Mouse (Mus musculus) limb, embryonic 12.5 days (tissue): ENCODE results near the gene Slc1a7. TPM values are rescaled to one million over a fixed set of nuclear protein-coding genes. Genes with fewer than 3 reads are reported as not detected.

Experiments used
- ATAC-seq: fragments of 200-750 bp; cut with Nextera tagmentation; 2 replicates; pipeline ENCODE4 v1.8.0; 2017; ENCODE audit warnings: low read depth, moderate TSS enrichment; ENCODE audit not compliant: insufficient number of reproducible peaks, insufficient read depth, low FRiP score, low TSS enrichment
- H3K27ac ChIP-seq: fragments of 300-500 bp; sonication (generic); 2 replicates; pipeline ENCODE4 v1.5.1; 2016; ENCODE audit warnings: mild to moderate bottlenecking, moderate library complexity
- H3K27me3 ChIP-seq: fragments of 300-500 bp; sonication (generic); 2 replicates; pipeline ENCODE4 v1.6.1; 2016; ENCODE audit warnings: mild to moderate bottlenecking, moderate library complexity
- H3K36me3 ChIP-seq: fragments of 300-500 bp; sonication (generic); 2 replicates; pipeline ENCODE4 v1.6.1; 2016; ENCODE audit warnings: mild to moderate bottlenecking, moderate library complexity
- H3K4me1 ChIP-seq: fragments of 300-500 bp; sonication (generic); replicated peaks from 2 replicates; pipeline ENCODE4 v1.6.1; 2016
- H3K4me2 ChIP-seq: fragments of 300-500 bp; sonication (generic); 2 replicates; pipeline ENCODE4 v1.6.1; 2016; ENCODE audit warnings: mild to moderate bottlenecking, moderate library complexity
- H3K4me3 ChIP-seq: fragments of 300-500 bp; sonication (generic); replicated peaks from 2 replicates; pipeline ENCODE4 v1.5.1; 2016; ENCODE audit warnings: mild to moderate bottlenecking
- H3K9ac ChIP-seq: fragments of 300-500 bp; sonication (generic); replicated peaks from 2 replicates; pipeline ENCODE4 v1.6.1; 2016; ENCODE audit warnings: mild to moderate bottlenecking, moderate library complexity
- H3K9me3 ChIP-seq: fragments of 300-500 bp; sonication (generic); 2 replicates; pipeline ENCODE4 v1.6.1; 2016; ENCODE audit warnings: mild to moderate bottlenecking, moderate library complexity
- WGBS: fragments of 180-500 bp; shearing (Covaris S2); methylation state at CpG from one replicate; pipeline ENCODE4 v1.1.7; 2016; 5-methylcytosine and 5-hydroxymethylcytosine counted together
- polyA plus RNA-seq: library from polyadenylated mRNA; unstranded; fragments of >200 nt; fragmentation: Nextera tagmentation; extraction: Ambion mirVana; gene quantifications from 2 replicates; pipeline ENCODE4 v1.2.1, GENCODE M21; 2016

Gene Slc1a7
- polyA plus RNA-seq, 1 experiment from 2014 or later = not detected

DNA sequence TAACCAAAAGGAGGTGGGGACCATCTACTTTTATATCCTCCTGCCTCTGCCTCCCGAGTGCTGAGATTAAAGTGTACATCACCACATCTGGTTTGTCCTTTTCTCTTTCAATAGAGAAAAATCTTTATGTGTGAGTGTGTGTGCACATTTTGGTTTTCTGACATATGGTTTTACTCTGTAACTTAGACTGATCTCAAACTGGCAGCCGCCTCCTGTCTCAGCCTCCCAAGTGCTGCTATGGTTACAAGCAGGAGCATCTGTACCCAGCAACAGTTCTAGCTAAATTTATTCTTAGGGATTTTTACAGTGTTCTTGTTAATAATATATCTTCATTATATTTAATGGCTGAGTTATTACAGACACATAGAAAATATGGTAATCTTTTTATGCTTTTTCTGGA, 89.1 kb downstream of the Slc1a7 start:
- no peak for ATAC-seq
- H3K36me3 ChIP-seq = peaks cover 84% of the 10 kb centered on the region
- WGBS = 87% methylated on average over 2 of the region's 2 CpGs
- H3K4me2 ChIP-seq = no peak overlapping the region
- no peaks in the 10 kb centered on the region for H3K9me3 ChIP-seq
- no peaks in the 10 kb centered on the region for H3K27me3 ChIP-seq
- H3K4me3 ChIP-seq = no peak overlapping the region
- H3K4me1 ChIP-seq = no peaks in the 10 kb centered on the region
- no peak overlapping the region for H3K27ac ChIP-seq
- no peak overlapping the region for H3K9ac ChIP-seq

DNA sequence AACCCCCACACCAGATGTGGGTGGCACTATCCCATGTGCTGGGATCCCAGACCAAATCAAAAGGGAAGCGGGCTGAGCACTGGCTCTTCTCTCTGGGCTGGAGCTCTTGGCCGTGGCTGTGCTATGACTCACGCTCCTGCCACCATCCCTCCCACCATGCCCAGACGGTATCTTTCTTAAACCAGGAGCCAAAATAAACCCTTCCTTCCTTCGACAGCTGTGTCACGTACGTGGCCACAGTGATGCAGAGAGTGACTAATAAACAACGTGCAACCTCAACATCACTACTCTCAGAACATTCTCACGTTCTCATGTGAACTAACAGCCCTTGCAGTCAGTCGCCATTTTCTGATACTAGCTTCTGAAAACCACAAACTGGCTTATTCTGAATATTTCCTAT, 90.0 kb downstream of the Slc1a7 start:
- Histone ChIP-seq H3K27ac (no peak overlapping the region), H3K4me2 (no peak overlapping the region), H3K27me3 (no peaks in the 10 kb centered on the region), H3K9me3 (no peaks in the 10 kb centered on the region), H3K4me3 (no peak overlapping the region), H3K9ac (no peak overlapping the region), H3K36me3 (peaks cover 83% of the 10 kb centered on the region), H3K4me1 (no peaks in the 10 kb centered on the region)
- 87% methylated on average over 10 of the region's 10 CpGs for WGBS
- ATAC-seq = no peak

DNA sequence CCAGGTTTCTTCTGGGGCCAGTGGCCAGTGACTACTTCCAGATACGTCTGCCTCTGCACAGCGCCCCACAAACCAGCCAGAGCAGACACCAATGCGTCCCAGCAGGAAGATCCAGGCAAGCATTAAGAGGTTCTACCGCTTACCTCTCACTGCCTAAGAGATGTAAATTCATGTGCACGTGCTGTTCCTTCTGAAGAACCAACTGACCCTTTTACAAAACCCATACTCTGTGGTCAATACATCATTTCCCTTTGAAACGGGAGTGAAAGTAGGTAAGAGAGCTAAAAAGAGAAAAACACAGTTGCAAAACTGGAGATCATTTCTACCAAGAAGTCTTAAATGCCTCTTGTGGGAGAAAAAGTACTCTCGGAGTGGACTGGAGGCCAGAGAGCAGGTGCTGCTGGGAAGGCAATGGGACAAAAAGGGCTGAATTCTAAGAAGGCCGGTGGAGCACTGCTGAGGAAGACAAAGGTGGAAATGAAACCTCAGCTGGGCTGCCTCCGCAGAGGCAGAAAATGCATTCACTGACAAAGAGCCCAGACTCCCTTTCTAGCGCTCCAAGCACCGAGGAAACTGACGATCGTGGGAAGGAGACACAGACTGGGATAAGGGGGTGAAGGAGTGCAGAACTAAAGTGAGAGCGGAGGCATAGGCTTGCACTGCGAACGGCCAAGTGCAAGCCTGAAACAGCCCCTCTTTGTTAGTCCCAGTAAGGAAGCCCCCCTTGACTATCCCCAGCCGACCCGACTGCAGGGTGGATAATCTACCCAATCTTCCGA, 91.7 kb downstream of the Slc1a7 start:
- H3K36me3 ChIP-seq = peaks cover 76% of the 10 kb centered on the region
- no peak overlapping the region for H3K9ac ChIP-seq
- 82% methylated on average over 19 of the region's 19 CpGs for WGBS
- H3K4me1 ChIP-seq = no peaks in the 10 kb centered on the region
- no peaks in the 10 kb centered on the region for H3K9me3 ChIP-seq
- H3K27me3 ChIP-seq = no peaks in the 10 kb centered on the region
- no peak overlapping the region for H3K4me3 ChIP-seq
- no peak for ATAC-seq
- no peak overlapping the region for H3K27ac ChIP-seq
- no peak overlapping the region for H3K4me2 ChIP-seq

DNA sequence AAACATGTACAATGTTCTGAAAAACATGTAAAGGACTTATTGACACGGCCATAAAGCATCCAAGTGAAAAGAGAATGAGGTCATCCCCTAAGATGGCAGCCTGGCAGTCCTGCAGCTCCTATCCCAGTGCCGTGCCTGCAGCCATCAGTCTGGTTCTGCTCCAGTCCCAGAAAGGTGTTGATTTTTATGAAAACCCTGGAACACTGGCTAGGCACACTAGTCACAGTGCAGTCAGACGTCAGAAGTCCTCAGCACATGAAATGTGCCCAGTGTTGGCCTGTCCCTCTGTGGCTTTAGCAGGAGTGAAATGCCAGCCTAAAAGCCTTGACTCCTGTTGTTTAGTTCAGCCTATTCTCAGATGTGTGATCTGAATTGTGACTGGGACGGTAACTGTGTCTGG, 92.6 kb downstream of the Slc1a7 start:
- WGBS = 92% methylated on average over 4 of the region's 4 CpGs
- Histone ChIP-seq H3K9me3 (no peaks in the 10 kb centered on the region), H3K9ac (no peak overlapping the region), H3K4me1 (no peaks in the 10 kb centered on the region), H3K36me3 (peaks cover 73% of the 10 kb centered on the region), H3K27ac (no peak overlapping the region), H3K4me3 (no peak overlapping the region), H3K4me2 (no peak overlapping the region), H3K27me3 (no peaks in the 10 kb centered on the region)
- no peak for ATAC-seq

DNA sequence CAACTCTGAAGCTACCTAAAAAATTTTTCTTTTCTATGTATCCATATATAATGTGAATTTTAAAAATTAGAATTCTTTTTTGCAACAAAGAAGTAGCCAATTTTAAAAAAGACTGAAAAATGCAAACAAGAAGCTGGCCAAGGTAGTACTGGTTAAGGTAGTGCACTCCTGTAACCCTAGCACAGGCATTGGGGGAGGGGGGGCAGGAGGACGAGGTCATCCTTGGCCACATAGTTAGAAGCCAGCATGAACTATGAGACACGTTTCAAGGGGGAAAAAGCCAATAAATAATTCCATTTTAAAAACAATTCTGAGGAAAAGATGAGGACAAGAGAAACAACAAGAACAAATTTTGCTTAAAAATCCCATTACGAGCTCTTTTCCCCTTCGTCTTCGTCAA, 94.4 kb downstream of the Slc1a7 start:
- WGBS = 92% methylated on average over 5 of the region's 5 CpGs
- no peaks in the 10 kb centered on the region for H3K9me3 ChIP-seq
- H3K9ac ChIP-seq = no peak overlapping the region
- no peaks in the 10 kb centered on the region for H3K4me1 ChIP-seq
- H3K27me3 ChIP-seq = no peaks in the 10 kb centered on the region
- no peak overlapping the region for H3K27ac ChIP-seq
- peaks cover 74% of the 10 kb centered on the region for H3K36me3 ChIP-seq
- no peak for ATAC-seq
- no peak overlapping the region for H3K4me2 ChIP-seq
- H3K4me3 ChIP-seq = no peak overlapping the region

Other genes starting within 250 kb of the Slc1a7 start
- gene Lrp8, start 166.1 kb upstream of the Slc1a7 start, polyA plus RNA-seq = 6.0 and 7.4 TPM in 2 replicates
- 255 and 288 TPM in 2 replicates for gene Magoh, start 88.6 kb upstream of the Slc1a7 start, polyA plus RNA-seq
- gene 0610037L13Rik, start 78.5 kb upstream of the Slc1a7 start, polyA plus RNA-seq = 124 and 125 TPM in 2 replicates
- 32.7 and 36.1 TPM in 2 replicates for gene Cpt2, start 44.7 kb upstream of the Slc1a7 start, polyA plus RNA-seq
- 0.46 and 0.72 TPM in 2 replicates for gene Podn, start 128.1 kb downstream of the Slc1a7 start, polyA plus RNA-seq
- gene Scp2, start 176.7 kb downstream of the Slc1a7 start, polyA plus RNA-seq = 136 and 149 TPM in 2 replicates
- 40.0 and 41.1 TPM in 2 replicates for gene Echdc2, start 197.1 kb downstream of the Slc1a7 start, polyA plus RNA-seq
- gene Zyg11a, start 249.7 kb downstream of the Slc1a7 start, polyA plus RNA-seq = 0.14 TPM in 1 of 2 replicates, not detected in the other